Mouse (Mus musculus) embryonic facial prominence, embryonic 12.5 days (tissue): Measurements from ENCODE around the gene Tbl2. TPM values are rescaled to one million over a fixed set of nuclear protein-coding genes. Genes with fewer than 3 reads are reported as not detected.
A peak's percentile ranks its signal among the peaks of the same experiment; 100 is the strongest.

Experiments used
- ATAC-seq: fragments of 200-750 bp; cut with Nextera tagmentation; 2 replicates; pipeline ENCODE4 v1.8.0; 2017; ENCODE audit not compliant: insufficient number of reproducible peaks, insufficient read depth, low FRiP score, low TSS enrichment
- H3K27ac ChIP-seq: fragments of 300-500 bp; sonication (generic); 2 replicates; pipeline ENCODE4 v1.5.1; 2016; ENCODE audit warnings: mild to moderate bottlenecking
- H3K27me3 ChIP-seq: fragments of 300-500 bp; sonication (generic); 2 replicates; pipeline ENCODE4 v1.6.1; 2016; ENCODE audit warnings: mild to moderate bottlenecking, moderate library complexity
- H3K36me3 ChIP-seq: fragments of 300-500 bp; sonication (generic); 2 replicates; pipeline ENCODE4 v1.6.1; 2016; ENCODE audit warnings: mild to moderate bottlenecking
- H3K4me1 ChIP-seq: fragments of 300-500 bp; sonication (generic); 2 replicates; pipeline ENCODE4 v1.6.1; 2016
- H3K4me2 ChIP-seq: fragments of 300-500 bp; sonication (generic); replicated peaks from 2 replicates; pipeline ENCODE4 v1.6.1; 2016; ENCODE audit warnings: mild to moderate bottlenecking, moderate library complexity
- H3K4me3 ChIP-seq: fragments of 300-500 bp; sonication (generic); 2 replicates; pipeline ENCODE4 v1.5.1; 2016; ENCODE audit warnings: mild to moderate bottlenecking
- H3K9ac ChIP-seq: fragments of 300-500 bp; sonication (generic); 2 replicates; pipeline ENCODE4 v1.6.1; 2016; ENCODE audit warnings: mild to moderate bottlenecking, moderate library complexity
- H3K9me3 ChIP-seq: fragments of 300-500 bp; sonication (generic); 2 replicates; pipeline ENCODE4 v1.6.1; 2016; ENCODE audit warnings: mild to moderate bottlenecking, moderate library complexity
- WGBS: fragments of 180-500 bp; shearing (Covaris S2); methylation state at CpG from one replicate; pipeline ENCODE4 v1.1.7; 2016; 5-methylcytosine and 5-hydroxymethylcytosine counted together
- microRNA-seq: library from miRNA; unstranded; fragments of <30 nt; microRNA quantifications from one replicate; pipeline ENCODE4, GENCODE M21; 2017
- polyA plus RNA-seq: library from polyadenylated mRNA; unstranded; fragments of >200 nt; fragmentation: Nextera tagmentation; extraction: Ambion mirVana; gene quantifications from 2 replicates; pipeline ENCODE4 v1.2.1, GENCODE M21; 2016

The Tbl2 gene
- polyA plus RNA-seq, 1 experiment from 2014 or later, result 30.0 TPM

- under 1% methylated on average over 71 of the region's 102 CpGs for WGBS
- no peak; the same call in 1 of the 2 replicates for ATAC-seq
These were observed 38.1 kb downstream of the Tbl2 start for GRCm38 (mm10) chr5:135187349-135188213.

GRCm38 (mm10) chr5:135188214-135188554, 38.7 kb downstream of the Tbl2 start:
- under 1% methylated on average over 8 of the region's 8 CpGs for whole genome bisulfite sequencing
- peak overlapping the region; percentile 99 for H3K27ac ChIP-seq
- no peak for ATAC-seq

More at GRCm38 (mm10) chr5:135187349-135188213, 38.1 kb downstream of the Tbl2 start:
- peak overlapping the region; percentile 86 for H3K4me3 ChIP-seq
- peak overlapping the region; percentile 99 for H3K9ac ChIP-seq
- H3K36me3 ChIP-seq, result peaks cover 11% of the 10 kb centered on the region
- H3K4me1 ChIP-seq, result peaks cover 23% of the 10 kb centered on the region
- peak overlapping the region; percentile 67 for H3K4me2 ChIP-seq
- no peaks in the 10 kb centered on the region for H3K27me3 ChIP-seq
- no peaks in the 10 kb centered on the region for H3K9me3 ChIP-seq
- peak overlapping the region; percentile 99 for H3K27ac ChIP-seq

GRCm38 (mm10) chr5:135189281-135190022, 40.0 kb downstream of the Tbl2 start:
- Histone ChIP-seq H3K4me3 (peak overlapping the region; percentile 86), H3K36me3 (peaks cover 12% of the 10 kb centered on the region), H3K9me3 (no peaks in the 10 kb centered on the region), H3K27ac (no peak overlapping the region), H3K9ac (peak overlapping the region; percentile 99; the same call in 1 of the 2 replicates), H3K4me1 (peaks cover 29% of the 10 kb centered on the region), H3K27me3 (no peaks in the 10 kb centered on the region), H3K4me2 (peak overlapping the region; percentile 67)
- ATAC-seq, result no peak
- 56% methylated on average over 2 of the region's 2 CpGs for WGBS

More at GRCm38 (mm10) chr5:135188214-135188554, 38.7 kb downstream of the Tbl2 start:
- Histone ChIP-seq H3K4me3 (peak overlapping the region; percentile 86), H3K36me3 (peaks cover 7% of the 10 kb centered on the region; the same call in 1 of the 2 replicates), H3K9me3 (no peaks in the 10 kb centered on the region), H3K9ac (peak overlapping the region; percentile 99), H3K4me1 (peaks cover 29% of the 10 kb centered on the region), H3K4me2 (peak overlapping the region; percentile 67), H3K27me3 (no peaks in the 10 kb centered on the region)

- WGBS, result 22% methylated on average over 2 of the region's 2 CpGs
- Histone ChIP-seq H3K27me3 (no peaks in the 10 kb centered on the region), H3K27ac (no peak overlapping the region), H3K9me3 (no peaks in the 10 kb centered on the region), H3K4me2 (no peak overlapping the region), H3K9ac (no peak overlapping the region), H3K4me3 (no peak overlapping the region), H3K4me1 (peaks cover 29% of the 10 kb centered on the region), H3K36me3 (peaks cover 29% of the 10 kb centered on the region)
- ATAC-seq, result no peak
These were observed 42.2 kb downstream of the Tbl2 start for GRCm38 (mm10) chr5:135191620-135192019.

- Histone ChIP-seq H3K9ac (no peak overlapping the region), H3K4me3 (no peak overlapping the region), H3K27me3 (no peaks in the 10 kb centered on the region), H3K4me2 (no peak overlapping the region), H3K4me1 (peaks cover 29% of the 10 kb centered on the region), H3K9me3 (no peaks in the 10 kb centered on the region), H3K27ac (no peak overlapping the region), H3K36me3 (peaks cover 29% of the 10 kb centered on the region)
- ATAC-seq, result no peak
- 83% methylated on average over 1 of the region's 1 CpGs for WGBS
These were observed 43.0 kb downstream of the Tbl2 start for GRCm38 (mm10) chr5:135192431-135192830.

GRCm38 (mm10) chr5:135196367-135196766, 46.9 kb downstream of the Tbl2 start:
- WGBS, result 86% methylated on average over 6 of the region's 6 CpGs
- peaks cover 59% of the 10 kb centered on the region for H3K36me3 ChIP-seq
- ATAC-seq, result no peak
- H3K4me3 ChIP-seq, result no peak overlapping the region
- H3K9me3 ChIP-seq, result no peaks in the 10 kb centered on the region
- H3K9ac ChIP-seq, result no peak overlapping the region
- H3K4me2 ChIP-seq, result no peak overlapping the region
- H3K4me1 ChIP-seq, result peaks cover 8% of the 10 kb centered on the region; the same call in 1 of the 2 replicates
- no peaks in the 10 kb centered on the region for H3K27me3 ChIP-seq
- H3K27ac ChIP-seq, result no peak overlapping the region

- H3K36me3 ChIP-seq, result peaks cover 80% of the 10 kb centered on the region
- no peak for ATAC-seq
These were observed 53.3 kb downstream of the Tbl2 start for GRCm38 (mm10) chr5:135202763-135203162.

GRCm38 (mm10) chr5:135208197-135208596, 58.7 kb downstream of the Tbl2 start:
- no peaks in the 10 kb centered on the region for H3K4me1 ChIP-seq
- no peak overlapping the region for H3K4me2 ChIP-seq
- WGBS, result 94% methylated on average over 1 of the region's 1 CpGs
- no peaks in the 10 kb centered on the region for H3K9me3 ChIP-seq
- peaks cover 88% of the 10 kb centered on the region for H3K36me3 ChIP-seq
- H3K9ac ChIP-seq, result no peak overlapping the region
- ATAC-seq, result no peak
- no peak overlapping the region for H3K27ac ChIP-seq
- H3K27me3 ChIP-seq, result no peaks in the 10 kb centered on the region
- H3K4me3 ChIP-seq, result no peak overlapping the region

More at GRCm38 (mm10) chr5:135202763-135203162, 53.3 kb downstream of the Tbl2 start:
- H3K4me1 ChIP-seq, result no peaks in the 10 kb centered on the region
- no peak overlapping the region for H3K4me3 ChIP-seq
- WGBS, result 57% methylated on average over 3 of the region's 3 CpGs
- H3K27ac ChIP-seq, result no peak overlapping the region
- H3K9ac ChIP-seq, result no peak overlapping the region
- no peak overlapping the region for H3K4me2 ChIP-seq
- no peaks in the 10 kb centered on the region for H3K9me3 ChIP-seq
- no peaks in the 10 kb centered on the region for H3K27me3 ChIP-seq

Small RNAs within 50 kb of the gene (microRNA-seq; reads per million reads assigned to microRNA genes)
- not detected for gene Gm25315

Other genes starting within 250 kb of the Tbl2 start
- gene Tmem270, start 242.9 kb upstream of the Tbl2 start, polyA plus RNA-seq, result not detected in 2 replicates
- 2.4 and 2.9 TPM in 2 replicates for gene Cldn13, start 234.1 kb upstream of the Tbl2 start, polyA plus RNA-seq
- gene Mettl27, start 217.3 kb upstream of the Tbl2 start, polyA plus RNA-seq, result 21.7 and 21.8 TPM in 2 replicates
- 11.8 and 14.6 TPM in 2 replicates for gene Cldn4, start 202.7 kb upstream of the Tbl2 start, polyA plus RNA-seq
- 14.8 and 20.5 TPM in 2 replicates for gene Cldn3, start 163.4 kb upstream of the Tbl2 start, polyA plus RNA-seq
- gene Abhd11, start 140.5 kb upstream of the Tbl2 start, polyA plus RNA-seq, result 49.8 and 51.9 TPM in 2 replicates
- 20.4 and 20.7 TPM in 2 replicates for gene Stx1a, start 126.2 kb upstream of the Tbl2 start, polyA plus RNA-seq
- 31.9 and 34.2 TPM in 2 replicates for gene Dnajc30, start 85.5 kb upstream of the Tbl2 start, polyA plus RNA-seq
- 145 and 154 TPM in 2 replicates for gene Bud23, start 84.7 kb upstream of the Tbl2 start, polyA plus RNA-seq
- 26.4 and 27.2 TPM in 2 replicates for gene Vps37d, start 71.4 kb upstream of the Tbl2 start, polyA plus RNA-seq
- 3.3 and 3.8 TPM in 2 replicates for gene Mlxipl, start 59.8 kb upstream of the Tbl2 start, polyA plus RNA-seq
- gene Bcl7b, start 18.6 kb downstream of the Tbl2 start, polyA plus RNA-seq, result 47.5 and 47.7 TPM in 2 replicates
- gene Baz1b, start 37.6 kb downstream of the Tbl2 start, polyA plus RNA-seq, result 68.7 and 69.0 TPM in 2 replicates
- gene Fzd9, start 101.6 kb downstream of the Tbl2 start, polyA plus RNA-seq, result 13.2 and 15.6 TPM in 2 replicates
- not detected in 2 replicates for gene Fkbp6, start 200.4 kb downstream of the Tbl2 start, polyA plus RNA-seq
- not detected in 2 replicates for gene Trim50, start 203.6 kb downstream of the Tbl2 start, polyA plus RNA-seq
- 39.7 and 41.6 TPM in 2 replicates for gene Nsun5, start 220.3 kb downstream of the Tbl2 start, polyA plus RNA-seq
- 19.0 and 21.2 TPM in 2 replicates for gene Pom121, start 244.9 kb downstream of the Tbl2 start, polyA plus RNA-seq